Mouse (Mus musculus) ovary, postnatal 10 days (tissue): ENCODE results near the gene Olfr845.

Experiments
- DNase-seq: peaks from one replicate; pipeline ENCODE4 v3.0.0; 2022; ENCODE audit warnings: low spot score

The Olfr845 gene

DNA sequence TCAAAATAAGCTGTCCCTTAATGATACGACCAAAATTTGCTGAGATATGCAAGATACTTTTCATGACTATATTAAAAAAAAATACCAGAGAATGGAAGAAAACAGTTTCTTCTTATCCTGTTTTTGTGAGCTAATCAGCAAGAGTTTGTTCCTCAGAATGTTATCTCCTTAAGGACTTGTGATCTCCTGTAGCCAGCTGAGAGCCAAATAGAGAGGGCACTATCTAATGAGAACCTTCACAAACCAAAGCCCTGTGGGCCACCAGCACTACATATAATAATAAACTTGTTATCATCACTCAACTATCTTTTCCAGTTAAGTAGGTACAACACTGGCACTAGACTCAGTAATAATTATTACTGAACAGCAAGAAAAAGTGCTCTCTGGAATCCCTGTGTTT, at the start of gene Olfr845:
Gene Olfr845 (plus strand): TSS at position 301 of the 400 bp plus-strand sequence.
- DNase-seq = no peak

DNA sequence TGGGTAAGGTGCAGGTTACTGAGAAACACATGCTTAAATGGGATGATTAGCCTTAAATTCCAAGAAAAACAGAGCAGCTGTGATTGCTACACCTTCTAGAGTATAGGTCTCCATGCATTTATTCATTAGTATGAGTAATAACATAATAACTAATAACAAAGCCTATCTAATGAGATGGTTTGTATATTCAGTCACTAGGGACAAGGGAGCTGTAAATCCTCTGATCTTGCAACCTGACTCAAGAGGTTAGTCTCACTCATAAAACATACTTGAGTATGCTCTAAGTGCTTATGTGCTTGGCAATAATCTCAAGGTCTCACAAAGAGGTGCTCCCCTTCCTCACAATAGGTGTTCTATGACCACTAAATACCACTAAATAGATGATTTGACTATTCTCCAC, 20.2 kb upstream of the Olfr845 start, which contains the start of gene Olfr844:
Gene Olfr844 (plus strand): TSS at position 301 of the 400 bp plus-strand sequence.
- no peak for DNase-seq

DNA sequence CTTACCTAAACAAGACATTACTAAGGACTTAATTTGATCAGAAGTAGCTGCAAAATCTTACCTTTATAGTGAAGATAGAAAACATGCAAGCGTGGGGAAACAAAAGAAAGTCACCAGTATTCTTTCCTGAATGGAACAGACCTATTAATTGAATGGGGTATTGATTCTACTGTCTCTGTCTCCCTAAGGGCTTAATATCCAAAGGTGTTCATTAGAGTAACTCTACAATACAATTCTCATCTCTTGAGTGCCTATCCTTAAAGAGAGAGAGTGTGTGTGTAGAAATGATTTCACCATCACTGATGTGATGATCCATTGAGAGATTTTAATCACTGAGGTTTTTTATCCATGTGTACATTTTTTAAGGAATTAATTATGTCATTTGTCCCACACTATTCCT, 27.6 kb downstream of the Olfr845 start, which contains the start of gene Olfr846:
Gene Olfr846 (minus strand): TSS at position 101 of the 400 bp plus-strand sequence.
- no peak for DNase-seq

DNA sequence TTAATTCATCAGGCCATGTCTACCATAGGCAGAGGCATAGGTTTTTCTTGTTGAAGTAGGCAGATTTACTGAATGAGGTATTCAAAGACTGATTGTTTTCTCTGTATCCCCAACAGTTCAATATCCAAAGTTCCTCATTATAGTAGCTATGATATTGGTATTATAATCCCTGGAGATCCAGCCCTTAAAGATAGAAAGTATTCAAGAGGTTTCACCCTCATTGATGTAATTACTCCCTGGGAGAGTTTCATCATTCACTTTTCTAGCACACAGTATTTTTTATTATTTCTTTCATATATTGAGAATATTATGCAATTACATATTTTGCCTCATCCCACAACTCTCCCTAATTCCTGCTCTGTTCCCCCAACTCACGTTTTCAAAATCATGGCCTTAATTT, 42.3 kb downstream of the Olfr845 start, which contains the start of gene Olfr847:
Gene Olfr847 (minus strand): TSS at position 101 of the 400 bp plus-strand sequence.
- DNase-seq = no peak
